Mouse (Mus musculus) urinary bladder, adult 2 months (tissue): ENCODE results near the gene Fam189b. TPM values are rescaled to one million over a fixed set of nuclear protein-coding genes. Genes with fewer than 3 reads are reported as not detected.

Experiments
- DNase-seq: peaks from one replicate; pipeline ENCODE4 v3.0.0; 2022; ENCODE audit warnings: low spot score
- polyA plus RNA-seq: library from polyadenylated mRNA; depleted of rRNA; stranded (reverse); fragments of >200 nt; gene quantifications from 2 replicates; pipeline ENCODE4 v1.2.3, GENCODE M21; 2012; rRNA removed

Gene Fam189b
- polyA plus RNA-seq, 1 experiment: 32.9 TPM

- DNase-seq: no peak
Observed at GRCm38 (mm10) chr3:89228836-89229235, 45.9 kb downstream of the Fam189b start, which contains the start of gene Muc1. Gene Muc1, plus strand, starts transcription at chr3:89229057.

- DNase-seq: no peak
Observed at GRCm38 (mm10) chr3:89229276-89229675, 46.3 kb downstream of the Fam189b start.

DNA sequence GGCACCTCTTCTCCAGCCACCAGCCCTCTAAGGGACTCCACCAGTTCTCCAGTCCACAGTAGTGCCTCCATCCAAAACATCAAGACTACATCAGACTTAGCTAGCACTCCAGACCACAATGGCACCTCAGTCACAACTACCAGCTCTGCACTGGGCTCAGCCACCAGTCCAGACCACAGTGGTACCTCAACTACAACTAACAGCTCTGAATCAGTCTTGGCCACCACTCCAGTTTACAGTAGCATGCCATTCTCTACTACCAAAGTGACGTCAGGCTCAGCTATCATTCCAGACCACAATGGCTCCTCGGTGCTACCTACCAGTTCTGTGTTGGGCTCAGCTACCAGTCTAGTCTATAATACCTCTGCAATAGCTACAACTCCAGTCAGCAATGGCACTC is 47.6 kb downstream of the Fam189b start:
- DNase-seq: no peak

DNA sequence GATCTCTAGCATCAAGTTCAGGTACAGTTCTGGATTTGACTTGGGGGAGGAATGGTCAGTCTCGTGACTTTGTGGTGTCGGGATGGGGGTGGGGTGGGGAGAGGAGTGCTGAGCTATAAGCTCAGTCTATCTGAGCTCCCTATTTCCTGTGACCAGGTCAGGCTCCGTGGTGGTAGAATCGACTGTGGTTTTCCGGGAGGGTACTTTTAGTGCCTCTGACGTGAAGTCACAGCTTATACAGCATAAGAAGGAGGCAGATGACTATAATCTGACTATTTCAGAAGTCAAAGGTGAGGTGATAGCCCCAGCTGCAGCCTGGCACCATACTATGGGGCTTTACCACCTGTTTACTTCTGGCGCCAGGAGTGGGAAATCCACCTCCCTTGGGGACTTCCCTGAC is 48.4 kb downstream of the Fam189b start:
- no peak for DNase-seq

GRCm38 (mm10) chr3:89231772-89232275 is 48.9 kb downstream of the Fam189b start:
- DNase-seq: no peak

DNA sequence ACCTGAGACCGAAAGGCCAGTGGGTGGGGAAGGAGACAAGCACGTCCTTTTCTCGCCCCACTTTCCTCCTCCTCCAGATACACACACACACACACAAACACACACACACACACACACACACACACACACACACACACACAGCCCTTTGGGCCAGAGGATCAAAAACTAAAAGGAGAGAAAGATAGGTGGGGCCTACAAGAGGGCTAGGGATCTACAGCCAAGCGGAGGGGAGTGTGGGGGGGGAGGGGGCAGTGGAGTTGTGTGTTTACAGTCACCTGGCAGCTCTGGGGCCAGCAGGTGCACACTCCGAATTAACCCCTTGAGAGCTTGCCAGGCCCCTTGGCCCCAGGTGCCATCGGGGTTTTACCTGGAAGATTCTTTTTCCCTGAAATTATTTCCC is 49.7 kb downstream of the Fam189b start:
- no peak for DNase-seq

GRCm38 (mm10) chr3:89233562-89234110 is 50.7 kb downstream of the Fam189b start:
- DNase-seq: no peak

GRCm38 (mm10) chr3:89236516-89236915 is 53.6 kb downstream of the Fam189b start:
- DNase-seq: no peak

DNA sequence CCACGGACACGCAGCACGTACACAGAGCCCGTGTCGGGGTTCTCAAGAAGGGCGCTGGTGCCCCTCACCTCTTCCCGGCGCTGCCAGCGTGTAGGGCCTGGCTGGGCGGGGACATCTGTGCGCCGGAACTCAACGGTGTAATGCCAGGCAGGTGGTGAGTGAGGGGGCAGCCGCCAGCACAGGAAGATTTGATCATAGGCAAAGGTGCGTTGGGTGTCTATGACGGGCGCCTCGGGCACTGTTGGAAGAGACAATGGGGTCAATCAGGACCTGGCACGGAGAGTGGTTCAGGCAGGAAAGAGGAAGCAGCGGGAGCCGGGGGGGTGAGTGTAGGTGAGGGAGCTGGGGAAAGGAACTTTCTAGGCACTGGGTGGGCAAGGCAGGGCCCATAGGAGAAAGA is 54.7 kb downstream of the Fam189b start:
- DNase-seq: no peak

DNA sequence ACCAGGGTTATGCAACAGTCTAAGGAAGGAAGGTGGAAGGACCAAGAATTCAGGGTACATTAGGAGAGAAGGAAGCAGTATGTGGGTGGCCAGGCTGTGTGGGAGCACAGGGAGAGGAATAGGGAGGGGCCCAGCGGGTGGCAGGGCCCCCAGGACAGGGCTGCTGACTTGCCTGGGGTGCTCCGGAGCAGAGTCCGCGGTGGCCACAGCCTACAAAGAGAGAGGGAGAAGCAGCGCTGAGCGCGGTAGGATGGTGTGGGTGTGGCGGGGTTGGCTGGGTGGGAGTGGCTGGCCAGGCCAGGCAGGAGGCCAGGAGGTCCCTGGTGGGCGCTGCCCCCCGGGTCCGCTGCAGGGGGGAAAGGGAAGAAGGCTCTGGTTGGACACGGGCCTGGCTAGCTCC is 55.6 kb downstream of the Fam189b start:
- DNase-seq: no peak

Other genes starting within 250 kb of the Fam189b start
- 20.0 and 23.8 TPM in 2 replicates for gene Ash1l, start 232.5 kb upstream of the Fam189b start, polyA plus RNA-seq
- gene Dap3, start 232.0 kb upstream of the Fam189b start, polyA plus RNA-seq: 111 and 117 TPM in 2 replicates
- gene Rusc1, start 89.8 kb upstream of the Fam189b start, polyA plus RNA-seq: 45.9 and 51.5 TPM in 2 replicates
- gene Gm43738, start 82.0 kb upstream of the Fam189b start, polyA plus RNA-seq: not detected in 2 replicates
- gene Fdps, start 81.2 kb upstream of the Fam189b start, polyA plus RNA-seq: 83.1 and 101 TPM in 2 replicates
- gene Pklr, start 47.0 kb upstream of the Fam189b start, polyA plus RNA-seq: not detected in 2 replicates
- 0.44 and 0.49 TPM in 2 replicates for gene Hcn3, start 22.9 kb upstream of the Fam189b start, polyA plus RNA-seq
- gene Clk2, start 18.3 kb upstream of the Fam189b start, polyA plus RNA-seq: 73.9 and 89.8 TPM in 2 replicates
- 69.8 and 72.3 TPM in 2 replicates for gene Scamp3, start 5.7 kb upstream of the Fam189b start, polyA plus RNA-seq
- gene Gba, start 19.8 kb downstream of the Fam189b start, polyA plus RNA-seq: 58.7 and 60.8 TPM in 2 replicates
- 59.3 and 69.8 TPM in 2 replicates for gene Thbs3, start 32.0 kb downstream of the Fam189b start, polyA plus RNA-seq
- 112 and 131 TPM in 2 replicates for gene Mtx1, start 43.9 kb downstream of the Fam189b start, polyA plus RNA-seq
- 0.94 and 1.2 TPM in 2 replicates for gene Muc1, start 45.9 kb downstream of the Fam189b start, polyA plus RNA-seq
- 67.7 and 77.1 TPM in 2 replicates for gene Krtcap2, start 62.8 kb downstream of the Fam189b start, polyA plus RNA-seq
- 4.1 and 6.0 TPM in 2 replicates for gene Trim46, start 63.2 kb downstream of the Fam189b start, polyA plus RNA-seq
- gene Dpm3, start 76.2 kb downstream of the Fam189b start, polyA plus RNA-seq: 200 and 251 TPM in 2 replicates
- 128 and 156 TPM in 2 replicates for gene Slc50a1, start 87.4 kb downstream of the Fam189b start, polyA plus RNA-seq
- gene Efna1, start 98.0 kb downstream of the Fam189b start, polyA plus RNA-seq: 41.8 and 43.5 TPM in 2 replicates
- 0.36 and 0.55 TPM in 2 replicates for gene Efna3, start 139.8 kb downstream of the Fam189b start, polyA plus RNA-seq
- 3.4 and 3.7 TPM in 2 replicates for gene Efna4, start 154.9 kb downstream of the Fam189b start, polyA plus RNA-seq
- 96.1 and 101 TPM in 2 replicates for gene Adam15, start 166.9 kb downstream of the Fam189b start, polyA plus RNA-seq
- gene Dcst2, start 178.8 kb downstream of the Fam189b start, polyA plus RNA-seq: 0.24 and 0.41 TPM in 2 replicates
- 0.07 and 0.33 TPM in 2 replicates for gene Dcst1, start 182.1 kb downstream of the Fam189b start, polyA plus RNA-seq
- 36.4 and 39.5 TPM in 2 replicates for gene Zbtb7b, start 211.6 kb downstream of the Fam189b start, polyA plus RNA-seq
- gene Lenep, start 219.7 kb downstream of the Fam189b start, polyA plus RNA-seq: 1.2 and 1.5 TPM in 2 replicates
- gene Flad1, start 228.7 kb downstream of the Fam189b start, polyA plus RNA-seq: 30.8 and 34.6 TPM in 2 replicates
- gene Cks1b, start 235.2 kb downstream of the Fam189b start, polyA plus RNA-seq: 21.7 and 29.6 TPM in 2 replicates
- gene Shc1, start 235.3 kb downstream of the Fam189b start, polyA plus RNA-seq: 85.7 and 87.7 TPM in 2 replicates
- 34.0 and 38.0 TPM in 2 replicates for gene Pygo2, start 247.1 kb downstream of the Fam189b start, polyA plus RNA-seq